In the genomic region with DNA sequence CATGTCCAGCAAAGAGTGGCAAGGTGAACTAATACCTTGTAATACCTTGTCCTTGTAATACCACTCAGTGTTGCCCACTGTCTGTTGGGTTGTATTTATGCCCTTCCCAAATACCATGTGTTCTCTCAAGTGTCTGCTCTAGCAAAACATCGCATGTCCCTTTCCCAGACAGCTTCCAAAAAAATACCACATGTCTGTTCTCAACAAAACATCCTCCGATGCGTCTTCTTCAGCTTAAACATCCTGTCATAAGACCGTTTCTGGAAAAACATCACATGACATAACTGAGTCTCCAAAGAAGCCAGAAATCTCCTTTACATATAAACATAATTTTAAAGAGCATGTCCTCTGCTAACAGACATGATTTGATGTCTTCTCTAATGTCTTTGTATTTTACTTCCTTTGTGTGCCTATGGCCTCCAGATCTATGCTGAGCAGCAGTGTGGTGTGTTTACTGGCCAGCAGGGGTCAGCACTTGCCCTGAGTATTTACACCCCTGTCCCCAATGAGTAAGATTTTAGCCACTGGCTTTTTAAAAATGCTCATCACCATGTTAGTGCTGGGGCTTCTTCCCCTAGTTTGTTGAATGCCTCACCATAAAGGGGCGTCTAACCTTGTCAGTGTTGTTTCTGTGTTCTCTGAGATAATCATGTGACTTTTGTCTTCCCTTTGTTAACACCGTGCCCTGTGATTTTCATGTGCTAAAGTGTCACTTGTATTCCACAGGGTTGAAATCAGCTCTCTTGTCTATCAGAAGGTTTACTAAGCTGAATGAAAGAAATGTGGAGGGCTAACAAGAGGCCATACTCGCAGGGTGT, we compare ENCODE assay signal across 10 mouse cellular contexts. TPM values are rescaled to one million over a fixed set of nuclear protein-coding genes. Genes with fewer than 3 reads are reported as not detected.
A peak's percentile ranks its signal among the peaks of the same experiment; 100 is the strongest.
DNase-seq lines count a peak whose midpoint lies in the region; ATAC-seq and TF ChIP-seq lines count a peak whose summit lies in the region.
"Not testable (repeated sequence)": the region's sequence is repeated elsewhere in the genome, so short reads cannot be mapped to it uniquely, and the experiment has no call there.
"Had no signal": no experiment of that assay in that cellular context is flagged by ENCODE, and none has a peak within 500 bp of the region (broad histone marks: within the 10 kb centered on the region; RNA-seq: fewer than 3 reads in every experiment).

No protein-coding gene starts in this region.

- DNase-seq in adrenal gland, adult 18-20 months (ENCODE audit: low spot score in 2 of 2), result peak; percentile 43 to 52
- DNase-seq in embryo, embryonic 10.5 days (ENCODE audit: low spot score), result peak; percentile 83
- peak; percentile 64 for DNase-seq in intestine, embryonic 14.5 days (ENCODE audit: low spot score)
- DNase-seq in limb, embryonic 14.5 days (ENCODE audit: low spot score), result peak; percentile 46
- peak; percentile 35 to 85 for DNase-seq in spleen, postnatal 10 days (ENCODE audit: low spot score in 2 of 2)

- H3K9ac ChIP-seq in intestine, embryonic 14.5 days (ENCODE audit: low read length); limb, embryonic 14.5 days (ENCODE audit: low read depth, low read length, severe bottlenecking); midbrain, embryonic 16.5 days (ENCODE audit: low read depth, low read length): not testable (repeated sequence)

- peak; percentile 64 for ATAC-seq in granulocyte monocyte progenitor cell, adult 5-6 weeks (replicated peaks; ENCODE audit: poor library complexity, severe bottlenecking)
- ATAC-seq in intestine, embryonic 14.5 days (replicated peaks; ENCODE audit: low FRiP score, low TSS enrichment, low read depth); limb, embryonic 14.5 days (ENCODE audit: low FRiP score, low read depth); midbrain, embryonic 16.5 days: not testable (repeated sequence)

- not testable (repeated sequence) for H3K27me3 ChIP-seq in intestine, embryonic 14.5 days (replicated peaks; ENCODE audit: control insufficient read depth, insufficient read depth, low read length); limb, embryonic 14.5 days (ENCODE audit: control insufficient read depth, insufficient read depth, low read length); midbrain, embryonic 16.5 days (ENCODE audit: control insufficient read depth, insufficient read depth, low read depth, low read length)

- H3K4me2 ChIP-seq in intestine, embryonic 14.5 days (ENCODE audit: low read length); limb, embryonic 14.5 days (replicated peaks; ENCODE audit: low read depth, low read length, severe bottlenecking); midbrain, embryonic 16.5 days (ENCODE audit: low read length): not testable (repeated sequence)

- not testable (repeated sequence) for H3K9me3 ChIP-seq in intestine, embryonic 14.5 days (ENCODE audit: control insufficient read depth, low read length); limb, embryonic 14.5 days (ENCODE audit: control insufficient read depth, low read length); midbrain, embryonic 16.5 days (replicated peaks; ENCODE audit: control insufficient read depth, low read length, poor library complexity, severe bottlenecking)

- H3K4me1 ChIP-seq in intestine, embryonic 14.5 days (replicated peaks; ENCODE audit: control insufficient read depth, insufficient read depth, low read length); limb, embryonic 14.5 days (ENCODE audit: control insufficient read depth, insufficient read depth, low read length); midbrain, embryonic 16.5 days (ENCODE audit: control insufficient read depth, insufficient read depth, low read length): not testable (repeated sequence)

- H3K27ac ChIP-seq in intestine, embryonic 14.5 days (ENCODE audit: low read depth); limb, embryonic 14.5 days (replicated peaks; ENCODE audit: low read depth, low read length): not testable (repeated sequence)
- H3K27ac ChIP-seq in midbrain, embryonic 16.5 days (ENCODE audit: low read length), result peak overlapping the region; percentile 42; the same call in 1 of the 2 replicates

- not testable (repeated sequence) for H3K36me3 ChIP-seq in intestine, embryonic 14.5 days (ENCODE audit: control insufficient read depth, insufficient read depth, low read length); limb, embryonic 14.5 days (ENCODE audit: control insufficient read depth, insufficient read depth, low read length); midbrain, embryonic 16.5 days (ENCODE audit: control insufficient read depth, insufficient read depth, low read length)

- TF ChIP-seq POLR2A in limb, embryonic 14.5 days (IDR thresholded peaks at IDR 0.05; ENCODE audit: borderline replicate concordance, extremely low read depth, insufficient read depth, insufficient read length), result not testable (repeated sequence)

- H3K4me3 ChIP-seq in intestine, embryonic 14.5 days (ENCODE audit: low read depth, low read length); limb, embryonic 14.5 days (replicated peaks; ENCODE audit: low read length); midbrain, embryonic 16.5 days (ENCODE audit: low read depth, low read length): not testable (repeated sequence)

- 52% methylated on average over 7 of the region's 7 CpGs for WGBS in intestine, embryonic 14.5 days
- WGBS in limb, embryonic 14.5 days, result 68% methylated on average over 7 of the region's 7 CpGs
- 63% methylated on average over 7 of the region's 7 CpGs for WGBS in midbrain, embryonic 16.5 days

RNA-seq across cellular contexts. Expression of gene Klrb1c, which starts 16.0 kb away (rescaled TPM):
- total RNA-seq in adrenal gland, adult 18-20 months (2021), result under 1 TPM; 0.60 to 0.67 TPM
- total RNA-seq in granulocyte monocyte progenitor cell, adult 5-6 weeks (2014; fragmentation: Nextera tagmentation), result not detected in 2 replicates
- 0.34 and 1.0 TPM in 2 replicates for total RNA-seq in granulocyte monocyte progenitor cell, adult 5-6 weeks (2017)
- polyA plus RNA-seq in intestine, embryonic 14.5 days (2014; fragmentation: Nextera tagmentation; extraction: Ambion mirVana), result 0.20 and 0.26 TPM in 2 replicates
- 0.15 TPM in 1 of 2 replicates, not detected in the other for polyA plus RNA-seq in limb, embryonic 14.5 days (2012; rRNA removed)
- polyA plus RNA-seq in limb, embryonic 14.5 days (2014; fragmentation: Nextera tagmentation; extraction: Ambion mirVana), result 0.14 TPM in 1 of 2 replicates, not detected in the other
- polyA plus RNA-seq in midbrain, embryonic 16.5 days (2015; fragmentation: Nextera tagmentation; extraction: Ambion mirVana), result not detected in 2 replicates
- total RNA-seq: layer of hippocampus, adult 18-20 months had no signal
- polyA plus RNA-seq: myocyte had no signal

RNA-seq across cellular contexts. Expression of gene Gm44511, which starts 21.1 kb away (rescaled TPM):
- not detected for total RNA-seq in adrenal gland, adult 18-20 months (2021)
- total RNA-seq in granulocyte monocyte progenitor cell, adult 5-6 weeks (2014; fragmentation: Nextera tagmentation), result not detected in 2 replicates
- total RNA-seq in granulocyte monocyte progenitor cell, adult 5-6 weeks (2017), result not detected in 2 replicates
- polyA plus RNA-seq in intestine, embryonic 14.5 days (2014; fragmentation: Nextera tagmentation; extraction: Ambion mirVana), result 0.62 TPM in 1 of 2 replicates, not detected in the other
- polyA plus RNA-seq in limb, embryonic 14.5 days (2012; rRNA removed), result 0.33 TPM in 1 of 2 replicates, not detected in the other
- polyA plus RNA-seq in limb, embryonic 14.5 days (2014; fragmentation: Nextera tagmentation; extraction: Ambion mirVana), result not detected in 2 replicates
- polyA plus RNA-seq in midbrain, embryonic 16.5 days (2015; fragmentation: Nextera tagmentation; extraction: Ambion mirVana), result not detected in 2 replicates
- total RNA-seq: layer of hippocampus, adult 18-20 months had no signal
- polyA plus RNA-seq: embryonic facial prominence, embryonic 15.5 days; myocyte had no signal

RNA-seq across cellular contexts. Expression of gene Klrb1b, which starts 21.1 kb away (rescaled TPM):
- 1 to 10 TPM in 1 of 2 experiments, under 1 TPM in 1; 0.90 to 1.3 TPM for total RNA-seq in adrenal gland, adult 18-20 months (2021)
- total RNA-seq in granulocyte monocyte progenitor cell, adult 5-6 weeks (2014; fragmentation: Nextera tagmentation), result not detected in 2 replicates
- 0.09 TPM in 1 of 2 replicates, not detected in the other for total RNA-seq in granulocyte monocyte progenitor cell, adult 5-6 weeks (2017)
- polyA plus RNA-seq in intestine, embryonic 14.5 days (2014; fragmentation: Nextera tagmentation; extraction: Ambion mirVana), result 0.19 and 0.67 TPM in 2 replicates
- 0.12 and 0.40 TPM in 2 replicates for polyA plus RNA-seq in limb, embryonic 14.5 days (2012; rRNA removed)
- 0.23 and 0.39 TPM in 2 replicates for polyA plus RNA-seq in limb, embryonic 14.5 days (2014; fragmentation: Nextera tagmentation; extraction: Ambion mirVana)
- polyA plus RNA-seq in midbrain, embryonic 16.5 days (2015; fragmentation: Nextera tagmentation; extraction: Ambion mirVana), result not detected in 2 replicates
- total RNA-seq: layer of hippocampus, adult 18-20 months had no signal
- polyA plus RNA-seq: embryonic facial prominence, embryonic 15.5 days; myocyte had no signal
